Comparison of ENCODE assay signal across 25 mouse cellular contexts in the genomic region with DNA sequence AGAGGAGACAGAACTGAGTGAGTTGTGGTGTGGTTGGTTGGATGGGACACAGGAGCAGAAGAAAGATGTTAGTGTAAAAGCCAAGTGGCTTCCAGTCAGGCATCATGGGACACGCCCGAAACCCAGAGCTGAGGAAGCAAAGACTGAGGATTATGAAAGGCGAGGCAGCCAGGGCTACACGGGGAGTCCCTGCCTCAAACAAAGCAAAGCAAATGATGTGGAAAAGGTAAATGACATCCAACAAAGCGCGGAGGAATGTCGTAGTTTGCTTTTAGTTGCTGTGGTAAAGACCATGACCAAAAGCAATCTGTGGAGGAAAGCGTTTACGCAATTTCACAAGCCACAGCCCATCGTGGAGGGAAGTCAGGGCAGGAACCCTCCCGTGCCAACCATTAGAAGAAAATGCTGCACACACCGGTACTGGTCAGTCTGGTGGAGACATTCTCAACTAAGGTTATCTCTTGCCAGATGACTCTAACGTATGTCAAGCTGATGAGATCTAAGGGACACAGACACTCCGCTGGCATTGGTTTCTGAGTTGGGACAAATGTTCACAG. TPM values are rescaled to one million over a fixed set of nuclear protein-coding genes. Genes with fewer than 3 reads are reported as not detected.
DNase-seq lines count a peak whose midpoint lies in the region; ATAC-seq lines count a peak whose summit lies in the region.
"Had no signal": no experiment of that assay in that cellular context is flagged by ENCODE, and none has a peak within 500 bp of the region (broad histone marks: within the 10 kb centered on the region; RNA-seq: fewer than 3 reads in every experiment).

No protein-coding gene starts in this region.

- 58% methylated on average over 14 of the region's 14 CpGs for WGBS in hindbrain, embryonic 11.5 days
- WGBS in hindbrain, embryonic 13.5 days, result 38% methylated on average over 14 of the region's 14 CpGs

- ATAC-seq in hindbrain, embryonic 11.5 days (ENCODE audit: low FRiP score), result no peak
- ATAC-seq in hindbrain, embryonic 13.5 days (ENCODE audit: low FRiP score), result no peak
- ATAC-seq in granulocyte monocyte progenitor cell, adult 5-6 weeks (replicated peaks; ENCODE audit: poor library complexity, severe bottlenecking), result peak; percentile 92
- ATAC-seq: activated CD4-positive, CD25-positive, alpha-beta regulatory T cell, adult 4 months; forebrain, embryonic 13.5 days; forebrain, postnatal 0 days; intestine, embryonic 16.5 days had no signal

- H3K27me3 ChIP-seq in hindbrain, embryonic 11.5 days (ENCODE audit: control insufficient read depth, insufficient read depth, low read length), result no peaks in the 10 kb centered on the region
- 0 out of 2 replicates have a peak, but pooled peaks cover 3% of the 10 kb centered on the region for H3K27me3 ChIP-seq in hindbrain, embryonic 13.5 days
- H3K27me3 ChIP-seq: forebrain, embryonic 13.5 days; heart, embryonic 15.5 days had no signal

- peak; percentile 15 for DNase-seq in hindbrain, embryonic 11.5 days (ENCODE audit: low spot score)
- peak; percentile 77 for DNase-seq in 416B (ENCODE audit: low read depth)
- peak; percentile 40 for DNase-seq in ZHBTc4 (ENCODE audit: low read depth, low spot score)
- DNase-seq in gastrocnemius, adult 8-10 months (ENCODE audit: low spot score in 2 of 2), result no peak
- DNase-seq in lung, postnatal 25 days (ENCODE audit: low spot score), result no peak
- no peak for DNase-seq in heart, adult 8-10 months (ENCODE audit: low spot score)
- DNase-seq: adrenal gland, postnatal 14 days; cerebellum, adult 18-20 months; cerebellum, adult 9-11 months; cerebellum, postnatal 36 days; forebrain, postnatal 0 days; gastrocnemius, postnatal 25 days; heart, adult 11 months; heart, postnatal 36 days; kidney, adult 9 months had no signal

- H3K4me3 ChIP-seq in hindbrain, embryonic 11.5 days (ENCODE audit: low read depth, low read length), result no peak overlapping the region
- H3K4me3 ChIP-seq in hindbrain, embryonic 13.5 days, result no peak overlapping the region
- H3K4me3 ChIP-seq: embryonic facial prominence, embryonic 10.5 days; forebrain, embryonic 13.5 days; heart, embryonic 10.5 days; heart, embryonic 15.5 days had no signal

- H3K9me3 ChIP-seq in hindbrain, embryonic 11.5 days (ENCODE audit: control insufficient read depth, low read length), result no peaks in the 10 kb centered on the region
- 0 out of 2 replicates have a peak, but pooled peaks cover 3% of the 10 kb centered on the region for H3K9me3 ChIP-seq in hindbrain, embryonic 13.5 days
- H3K9me3 ChIP-seq: embryonic facial prominence, embryonic 10.5 days; forebrain, embryonic 13.5 days; heart, embryonic 10.5 days had no signal

- no peaks in the 10 kb centered on the region for H3K36me3 ChIP-seq in hindbrain, embryonic 11.5 days (ENCODE audit: control insufficient read depth, insufficient read depth, low read length)
- H3K36me3 ChIP-seq in hindbrain, embryonic 13.5 days, result no peaks in the 10 kb centered on the region
- H3K36me3 ChIP-seq: embryonic facial prominence, embryonic 10.5 days; heart, embryonic 10.5 days; heart, embryonic 15.5 days had no signal

- no peaks in the 10 kb centered on the region for H3K4me1 ChIP-seq in hindbrain, embryonic 11.5 days (replicated peaks; ENCODE audit: control insufficient read depth, insufficient read depth, low read length)
- H3K4me1 ChIP-seq in hindbrain, embryonic 13.5 days (replicated peaks), result peaks cover 6% of the 10 kb centered on the region
- H3K4me1 ChIP-seq: heart, embryonic 10.5 days; heart, embryonic 15.5 days had no signal

- no peak overlapping the region for H3K27ac ChIP-seq in hindbrain, embryonic 11.5 days (ENCODE audit: low read depth, low read length)
- no peak overlapping the region for H3K27ac ChIP-seq in hindbrain, embryonic 13.5 days
- H3K27ac ChIP-seq: embryonic facial prominence, embryonic 10.5 days; forebrain, embryonic 13.5 days; heart, embryonic 10.5 days; heart, embryonic 15.5 days; hindbrain, embryonic 14.5 days had no signal

- H3K9ac ChIP-seq in hindbrain, embryonic 11.5 days (ENCODE audit: low read depth, low read length), result no peak overlapping the region
- no peak overlapping the region for H3K9ac ChIP-seq in hindbrain, embryonic 13.5 days
- H3K9ac ChIP-seq: forebrain, embryonic 13.5 days; forebrain, postnatal 0 days; heart, embryonic 15.5 days; hindbrain, embryonic 14.5 days had no signal

- H3K4me2 ChIP-seq in hindbrain, embryonic 11.5 days (replicated peaks; ENCODE audit: low read depth, low read length), result no peak overlapping the region
- no peak overlapping the region for H3K4me2 ChIP-seq in hindbrain, embryonic 13.5 days
- H3K4me2 ChIP-seq: forebrain, embryonic 13.5 days; heart, embryonic 15.5 days; hindbrain, embryonic 14.5 days had no signal

RNA-seq across cellular contexts. Expression of a gene that starts 18.2 kb away (rescaled TPM):
- polyA plus RNA-seq in hindbrain, embryonic 11.5 days (2014; fragmentation: Nextera tagmentation; extraction: Ambion mirVana), result 73.4 and 75.1 TPM in 2 replicates
- 86.5 and 97.8 TPM in 2 replicates for polyA plus RNA-seq in hindbrain, embryonic 13.5 days (2015; fragmentation: Nextera tagmentation; extraction: Ambion mirVana)
- total RNA-seq in granulocyte monocyte progenitor cell, adult 5-6 weeks (2014; fragmentation: Nextera tagmentation), result 10.8 and 19.2 TPM in 2 replicates
- total RNA-seq in granulocyte monocyte progenitor cell, adult 5-6 weeks (2017), result 10.5 and 12.3 TPM in 2 replicates
- total RNA-seq in gastrocnemius, adult 8-10 months (2022), result 10 to 100 TPM; 34.6 to 45.1 (median 38.6) TPM
- total RNA-seq in heart, adult 8-10 months (2022), result 100 to 1,000 TPM; 124 to 143 (median 129) TPM

RNA-seq across cellular contexts. Expression of a gene that starts 36.3 kb away (rescaled TPM):
- 2.6 and 2.7 TPM in 2 replicates for polyA plus RNA-seq in hindbrain, embryonic 11.5 days (2014; fragmentation: Nextera tagmentation; extraction: Ambion mirVana)
- polyA plus RNA-seq in hindbrain, embryonic 13.5 days (2015; fragmentation: Nextera tagmentation; extraction: Ambion mirVana), result 1.6 and 2.2 TPM in 2 replicates
- not detected in 2 replicates for total RNA-seq in granulocyte monocyte progenitor cell, adult 5-6 weeks (2014; fragmentation: Nextera tagmentation)
- not detected in 2 replicates for total RNA-seq in granulocyte monocyte progenitor cell, adult 5-6 weeks (2017)
- under 1 TPM; 0.15 to 0.72 (median 0.29) TPM for total RNA-seq in gastrocnemius, adult 8-10 months (2022)
- 1 to 10 TPM in 1 of 4 experiments, under 1 TPM in 3; 0.08 to 1.1 (median 0.30) TPM for total RNA-seq in heart, adult 8-10 months (2022)
- total RNA-seq: CH12.LX had no signal

Comparison
In these comparisons a context has a peak if more than half of its experiments do, and no peak if none do; other contexts are left out.
1. DNase-seq: peak in hindbrain, embryonic 11.5 days (single experiment), 416B (single experiment) and ZHBTc4 (single experiment); none in gastrocnemius, adult 8-10 months (0 of 2), lung, postnatal 25 days (single experiment) and heart, adult 8-10 months (single experiment).